Mouse (Mus musculus) layer of hippocampus, postnatal 10 days (tissue): ENCODE measurements around the gene Shisal1. TPM values are rescaled to one million over a fixed set of nuclear protein-coding genes. Genes with fewer than 3 reads are reported as not detected.

Experiments used
- DNase-seq, 2 experiments: peaks; one replicate each; pipeline ENCODE4 v3.0.0; 2021; ENCODE audit warnings: low spot score in 2 of 2
- long read RNA-seq: library from polyadenylated mRNA; stranded (forward); transcript quantifications from one replicate; pipeline ENCODE4 v2.0.0, GENCODE M21; 2023
- total RNA-seq, 2 experiments: library from RNA; stranded (reverse); gene quantifications; 2 replicates each; pipeline ENCODE4 v1.2.3; 2021

Gene Shisal1
- total RNA-seq = 10 to 100 TPM; 60.9 to 67.4 TPM
- long read RNA-seq, partial matches to known transcripts = 0 of 31 reads
- long read RNA-seq, other reads (novel, unspliced or antisense) = 31 of 31 reads

DNA sequence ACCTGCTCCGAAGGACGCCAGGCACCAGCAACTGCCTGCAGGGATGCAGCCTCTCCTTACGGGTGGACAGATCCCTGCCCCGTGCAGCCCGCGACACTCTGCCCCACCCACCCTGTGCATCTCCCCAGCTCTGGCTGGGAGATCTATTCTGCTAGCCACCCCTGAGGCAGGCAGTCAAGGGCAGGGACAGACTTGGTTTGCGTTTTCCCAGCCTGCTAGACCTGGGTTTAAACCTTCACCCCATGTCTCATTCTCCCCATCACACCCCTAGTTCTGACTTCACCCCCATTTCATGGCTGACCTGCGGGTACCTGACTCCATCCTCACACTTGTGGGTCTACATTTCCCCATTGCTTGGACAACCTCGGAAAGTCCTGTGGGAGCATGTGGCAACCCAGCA lies at the start of gene Shisal1:
TSS of gene Shisal1 (minus strand) at position 101 of the 400 bp plus-strand sequence.
- DNase-seq = no peak

DNA sequence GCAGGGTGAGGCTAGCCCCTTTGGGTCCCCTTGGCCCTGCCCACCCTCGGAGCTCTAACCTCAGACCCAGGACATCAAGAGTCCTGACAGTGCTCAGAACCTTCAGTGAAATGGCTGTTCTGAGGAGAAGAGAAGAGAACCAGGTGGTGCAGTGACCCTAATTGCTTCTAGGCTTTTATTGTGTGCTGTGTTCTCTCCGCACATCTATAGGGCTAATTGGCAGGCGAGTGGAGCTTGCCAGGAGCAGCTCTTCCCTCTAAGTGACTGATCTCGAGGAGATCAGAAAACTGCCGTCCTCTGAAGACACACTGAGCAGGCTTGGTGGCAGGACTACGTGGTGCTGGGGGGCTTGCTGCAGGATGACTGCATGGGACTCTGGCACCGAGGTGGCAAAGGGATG lies 43.6 kb upstream of the Shisal1 start:
- DNase-seq = no peak

DNA sequence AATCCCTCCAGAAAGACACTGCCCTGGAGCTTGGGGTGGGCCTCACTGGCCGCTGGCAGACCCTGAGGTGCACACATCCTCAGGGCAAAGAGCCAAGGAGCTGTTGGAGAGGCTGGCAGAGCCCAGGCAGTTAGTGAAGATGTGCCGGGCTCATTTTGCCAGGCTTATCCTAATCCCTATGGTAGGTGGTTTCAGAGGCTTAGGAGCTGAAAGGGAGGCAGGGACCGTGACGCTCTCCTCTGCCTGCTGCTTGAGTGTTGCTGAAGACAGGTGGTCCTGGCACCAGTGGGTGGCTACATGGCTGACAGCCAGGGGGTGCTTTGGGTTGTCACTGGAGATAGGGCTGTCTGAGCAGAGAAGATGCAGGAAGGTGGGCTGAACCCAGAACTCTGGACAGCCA lies 37.4 kb upstream of the Shisal1 start:
- DNase-seq = peak in 1 of 2 experiments; percentile 39

DNA sequence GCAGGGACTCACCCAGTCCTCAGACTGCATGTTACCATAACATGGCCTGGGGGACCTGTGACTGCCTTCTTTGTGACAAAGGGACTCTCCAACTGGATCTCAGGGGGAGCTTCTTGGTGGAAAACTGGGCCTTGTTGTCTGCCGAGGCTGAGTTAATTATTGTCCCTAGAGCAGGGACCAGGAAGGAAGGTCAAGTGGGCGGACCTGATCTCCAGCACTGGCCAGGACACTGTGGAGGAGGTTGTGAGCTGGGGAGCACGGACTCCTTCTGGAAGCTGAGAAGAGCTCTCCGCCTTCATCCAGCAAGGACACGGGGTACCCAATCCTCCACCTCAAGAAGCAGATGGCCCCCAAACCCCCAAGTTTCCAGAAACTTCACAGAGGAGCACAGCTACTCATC lies 36.7 kb upstream of the Shisal1 start:
- no peak for DNase-seq

DNA sequence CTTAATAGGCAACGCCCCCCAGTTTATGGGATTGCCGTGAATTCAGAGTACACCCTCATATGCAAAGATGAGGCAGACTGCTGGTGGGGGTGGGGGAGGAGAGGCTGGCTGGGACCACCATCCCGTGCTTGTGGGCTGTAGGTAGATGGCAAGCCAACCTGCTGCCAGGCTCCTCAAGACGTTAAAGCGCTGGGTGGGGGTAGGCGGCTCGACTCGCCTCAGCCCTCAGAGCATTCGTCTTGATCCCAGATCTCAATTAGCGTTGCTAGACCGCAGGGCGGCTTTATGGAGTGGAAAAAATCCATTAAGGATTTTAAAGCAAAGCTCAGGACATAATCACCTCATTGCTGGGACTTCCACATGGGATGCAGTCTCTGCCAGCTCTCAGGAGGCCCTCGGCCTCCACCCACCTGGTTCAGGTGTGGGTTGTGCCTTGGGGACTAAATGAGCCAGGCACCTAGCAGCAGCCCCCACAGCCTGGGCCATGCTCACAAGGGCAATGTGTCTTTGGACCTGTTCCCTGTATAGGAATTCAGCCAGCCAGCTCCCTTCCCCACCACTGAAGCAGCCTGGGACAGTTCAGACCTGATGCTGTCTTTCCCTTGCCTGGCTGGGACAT lies 34.5 kb upstream of the Shisal1 start:
- no peak for DNase-seq

DNA sequence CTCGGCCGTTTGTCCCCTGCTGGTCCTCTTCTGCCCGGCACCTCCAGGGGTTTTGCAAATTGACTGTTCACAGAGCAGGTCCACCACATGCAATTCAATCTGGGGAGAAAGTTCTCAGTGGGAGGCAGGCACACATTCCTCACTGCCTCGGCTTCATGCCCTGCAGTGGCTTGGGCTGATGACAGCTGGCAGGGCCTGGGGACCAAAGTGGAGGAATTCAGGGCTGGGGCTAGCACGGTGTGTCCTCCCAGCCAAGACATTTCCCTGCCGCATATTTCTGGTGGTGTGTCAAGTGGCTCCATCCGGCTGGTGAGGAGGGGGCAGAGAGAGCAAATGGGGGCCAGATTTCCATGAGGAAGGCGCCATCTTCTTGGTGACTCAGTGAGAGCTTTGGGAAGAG lies 22.5 kb upstream of the Shisal1 start:
- DNase-seq = peak; percentile 41 to 51

DNA sequence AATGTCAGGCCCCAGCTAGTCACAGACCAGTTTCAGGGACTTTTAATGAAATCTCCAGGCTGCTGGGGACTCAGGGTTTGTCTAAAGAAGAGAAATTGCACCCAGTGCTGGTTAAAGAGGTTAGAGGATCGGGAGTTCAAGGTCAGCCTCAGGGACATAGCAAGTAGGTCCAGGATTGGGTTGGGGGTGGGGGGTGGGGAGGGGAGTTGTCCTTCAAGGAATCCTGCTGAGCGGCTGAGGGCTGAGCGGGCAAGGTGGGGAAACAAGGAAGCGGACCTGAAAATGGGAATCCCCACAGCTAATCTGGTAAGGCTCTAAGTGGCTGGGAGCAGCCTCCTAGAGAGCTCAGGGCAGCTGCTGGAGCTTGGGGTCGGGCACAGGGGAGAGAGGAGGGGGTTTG lies 20.9 kb upstream of the Shisal1 start:
- DNase-seq = no peak

DNA sequence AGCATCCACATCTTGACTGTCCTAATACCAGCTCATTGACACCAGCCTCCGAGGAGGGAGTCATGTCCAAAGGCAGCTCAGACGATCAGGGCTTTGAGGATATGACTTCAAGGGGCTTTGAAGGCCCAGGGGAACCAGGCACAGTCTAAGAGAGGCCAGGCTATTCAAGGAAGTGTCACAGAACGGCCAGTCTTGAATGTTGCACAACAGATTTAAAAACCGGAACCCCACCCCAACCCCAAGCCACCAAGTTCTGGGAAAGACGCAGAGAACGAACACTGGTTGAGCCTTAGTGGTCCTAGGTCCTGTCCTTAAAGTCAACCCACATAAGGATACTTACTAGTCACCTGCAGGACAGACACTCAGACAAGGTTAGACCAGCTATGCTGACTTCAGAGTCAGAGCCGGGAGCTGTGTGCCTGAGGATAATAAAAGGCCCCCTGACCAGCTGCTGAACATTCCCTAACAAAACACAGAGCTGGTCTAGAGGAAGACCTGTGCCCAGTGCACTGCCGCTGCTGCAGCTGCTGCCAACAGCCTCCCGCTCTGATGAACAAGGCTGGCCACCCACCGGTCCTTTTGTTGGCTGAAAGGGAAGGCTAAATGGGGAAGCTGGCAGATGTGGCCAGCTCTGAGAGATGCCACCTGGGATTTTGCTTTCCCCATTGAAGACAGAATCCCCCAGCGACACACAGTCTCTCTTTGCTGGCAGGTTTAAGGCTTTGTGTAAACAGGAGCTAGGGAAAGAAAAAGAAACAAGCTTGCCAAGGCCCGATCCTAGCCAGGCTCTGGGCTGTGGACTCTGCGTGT lies 19.8 kb upstream of the Shisal1 start:
- DNase-seq = no peak

DNA sequence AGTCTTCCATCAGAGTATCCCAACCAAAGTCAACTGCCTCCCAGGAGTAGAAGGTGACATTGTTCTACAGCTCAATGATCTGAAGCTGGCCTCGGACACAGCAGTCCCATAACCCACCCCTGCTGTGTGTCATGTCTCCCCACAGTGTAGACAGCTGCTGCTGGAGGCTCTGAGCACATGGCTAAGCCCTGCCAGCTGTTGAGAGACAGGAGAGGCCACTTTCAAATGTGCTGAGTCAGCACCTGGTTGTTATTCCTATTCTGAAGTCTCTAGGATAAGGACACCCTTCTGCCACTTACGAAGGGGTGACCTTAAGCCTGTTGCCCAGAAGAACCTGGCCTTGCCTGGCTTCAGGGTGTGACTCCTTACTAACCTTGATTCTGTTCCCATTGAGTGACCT lies 14.5 kb upstream of the Shisal1 start:
- no peak for DNase-seq

DNA sequence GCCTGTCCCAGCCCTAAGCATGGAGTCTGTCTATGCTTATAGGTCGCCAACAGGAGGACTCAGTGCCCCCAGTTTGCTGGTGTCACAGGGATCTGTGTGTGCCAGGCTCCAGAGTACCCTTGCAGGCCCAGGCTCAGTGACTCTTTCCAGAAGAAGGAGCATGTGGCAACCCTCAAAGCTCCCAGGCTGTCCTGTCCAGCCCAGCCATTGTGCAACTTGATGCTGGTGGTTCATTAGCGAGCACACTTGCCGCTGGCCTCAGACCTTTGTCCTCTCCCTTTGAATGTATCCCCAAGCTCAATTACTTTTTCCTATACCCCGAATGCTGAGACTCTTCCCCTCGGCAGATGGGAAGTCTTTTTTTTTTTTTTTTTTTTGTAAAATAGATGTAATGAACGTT lies 12.1 kb upstream of the Shisal1 start:
- no peak for DNase-seq

DNA sequence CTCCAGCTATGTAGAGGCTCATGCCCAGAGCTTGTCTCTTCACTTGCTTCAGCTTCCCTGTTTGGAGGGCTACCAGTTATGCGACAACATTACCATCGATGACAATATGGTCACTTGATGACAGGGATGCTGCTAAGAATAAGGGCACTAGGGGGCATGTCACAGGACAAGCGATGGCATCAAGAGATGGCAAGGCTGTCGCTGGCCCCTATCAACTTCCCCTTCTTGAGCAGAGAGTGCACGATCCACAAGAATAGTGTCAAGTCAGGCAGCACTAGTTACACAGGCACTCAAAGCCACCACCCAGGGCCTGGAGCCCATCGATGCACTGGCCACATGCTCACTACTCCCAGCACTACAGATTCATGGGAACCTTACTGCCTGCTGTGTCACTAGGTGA lies 8.4 kb upstream of the Shisal1 start:
- DNase-seq = no peak

DNA sequence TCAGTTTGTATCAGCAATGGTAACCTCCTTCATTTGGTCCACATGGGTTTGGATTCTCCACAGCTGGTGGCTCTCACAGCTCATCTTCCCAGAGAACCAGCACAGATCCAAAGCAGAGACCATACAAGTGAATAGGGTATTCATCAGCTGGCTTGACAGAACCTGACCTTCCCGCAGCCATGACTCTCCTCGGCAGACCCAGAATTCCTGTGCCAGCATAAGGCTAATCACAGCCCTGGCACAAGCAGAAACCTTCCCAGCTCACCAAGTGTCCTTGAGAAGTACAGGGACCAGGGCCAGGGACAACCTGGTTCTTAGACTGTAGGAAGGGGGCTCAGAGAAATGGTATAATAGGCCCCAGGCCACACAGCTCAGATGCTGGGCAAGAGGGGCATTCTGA lies 6.2 kb upstream of the Shisal1 start:
- no peak for DNase-seq

DNA sequence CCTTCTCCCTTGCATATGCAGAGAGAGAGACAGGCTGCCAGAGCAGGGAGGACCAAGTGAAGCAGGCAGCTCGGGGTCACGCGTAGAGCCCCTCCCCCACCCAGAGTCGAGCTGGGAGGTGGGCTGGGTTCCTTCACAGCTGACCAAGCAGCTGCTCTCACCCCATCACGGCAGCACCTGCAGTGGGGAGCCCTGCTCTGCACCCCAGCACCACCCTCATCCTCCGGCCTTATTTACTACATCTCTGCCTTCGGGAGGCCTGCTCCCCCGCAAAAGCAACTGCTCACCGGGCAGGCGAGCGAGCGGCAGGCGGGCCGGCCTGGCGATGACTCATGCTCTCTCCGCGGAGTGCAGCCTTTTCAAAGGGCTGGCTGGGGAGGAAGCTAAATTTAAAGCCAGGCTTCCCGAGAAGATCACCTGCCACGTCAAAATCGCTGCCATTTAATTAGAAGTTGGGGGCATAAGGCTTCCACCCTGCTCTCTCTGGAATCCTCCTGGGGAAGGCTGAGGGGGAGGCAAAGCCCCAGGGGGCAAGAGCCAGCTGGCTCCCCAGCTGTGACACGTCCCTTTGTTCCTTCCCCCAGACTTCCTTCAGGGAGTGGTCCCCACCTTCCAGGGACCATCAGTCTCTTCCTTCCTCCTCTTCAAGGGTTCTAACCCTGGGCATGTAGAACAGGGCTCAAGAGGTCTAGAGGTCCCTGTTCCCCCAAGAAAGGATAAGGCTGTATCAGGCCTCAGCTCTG lies 3.7 kb upstream of the Shisal1 start:
- DNase-seq = peak; percentile 49 to 61

DNA sequence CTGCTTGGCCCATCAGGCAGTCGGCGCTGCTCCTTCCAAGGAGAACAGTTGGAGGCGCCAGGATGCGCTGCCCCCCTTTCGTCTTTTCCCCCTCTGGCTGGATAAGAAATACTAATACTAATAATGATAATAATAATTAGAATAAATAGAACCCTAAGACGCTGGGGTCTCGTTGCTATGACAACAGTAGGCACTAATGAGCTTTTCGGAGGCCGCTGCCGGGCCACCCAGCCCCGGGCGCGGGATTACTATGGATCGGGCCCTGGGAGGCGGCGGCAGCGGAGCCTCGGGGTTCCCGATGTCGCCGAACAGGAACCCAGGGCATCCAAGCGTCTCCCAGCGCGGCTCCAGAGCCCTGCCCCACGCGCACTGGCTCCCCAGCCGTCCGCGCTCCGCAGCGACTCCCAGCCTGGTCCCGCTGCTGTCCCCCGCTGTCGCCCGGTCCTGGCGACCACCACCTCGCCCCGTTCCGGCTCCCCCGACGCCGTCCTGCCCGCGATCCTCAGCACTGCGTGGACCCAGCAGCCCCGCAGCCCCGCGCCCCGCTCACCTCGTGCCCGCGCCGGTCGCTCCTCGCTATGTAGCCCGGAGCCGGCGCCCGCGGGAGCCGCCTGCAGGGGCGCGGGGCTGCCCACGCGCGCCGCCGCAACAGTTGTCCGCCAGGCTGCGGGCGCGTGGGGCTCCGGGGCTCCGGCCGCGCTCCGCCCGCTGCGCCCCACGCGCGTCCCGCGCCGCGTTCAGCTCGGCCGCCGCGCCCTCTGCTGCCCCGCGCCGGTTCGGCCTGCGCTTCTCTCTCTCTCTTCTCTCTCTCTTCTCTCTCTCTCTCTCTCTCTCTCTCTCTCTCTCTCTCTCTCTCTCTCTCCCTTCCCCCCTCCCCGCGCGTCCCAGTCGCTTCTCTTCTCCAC lies 833 bp downstream of the Shisal1 start:
- peak; percentile 46 to 60 for DNase-seq

DNA sequence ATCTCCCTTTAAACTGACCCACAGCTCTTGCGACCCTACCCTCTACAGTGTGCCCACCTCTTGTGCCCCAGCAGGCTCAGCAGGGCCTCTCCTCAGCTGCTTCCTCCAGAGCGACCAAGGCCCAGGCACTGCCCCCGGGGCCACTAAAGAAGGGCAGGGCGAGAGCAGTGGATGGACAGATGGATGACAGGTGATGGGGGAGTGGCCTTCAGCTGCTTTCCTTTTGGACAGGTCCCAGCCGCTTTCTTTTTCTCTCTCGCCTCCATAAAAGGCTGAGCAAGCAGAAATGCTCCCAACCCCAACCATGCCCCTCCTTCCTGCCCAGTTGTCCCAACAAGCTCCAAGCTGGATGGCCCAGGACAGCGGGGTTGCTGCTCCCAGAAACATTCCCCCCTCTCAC lies 2.7 kb downstream of the Shisal1 start:
- DNase-seq = no peak

DNA sequence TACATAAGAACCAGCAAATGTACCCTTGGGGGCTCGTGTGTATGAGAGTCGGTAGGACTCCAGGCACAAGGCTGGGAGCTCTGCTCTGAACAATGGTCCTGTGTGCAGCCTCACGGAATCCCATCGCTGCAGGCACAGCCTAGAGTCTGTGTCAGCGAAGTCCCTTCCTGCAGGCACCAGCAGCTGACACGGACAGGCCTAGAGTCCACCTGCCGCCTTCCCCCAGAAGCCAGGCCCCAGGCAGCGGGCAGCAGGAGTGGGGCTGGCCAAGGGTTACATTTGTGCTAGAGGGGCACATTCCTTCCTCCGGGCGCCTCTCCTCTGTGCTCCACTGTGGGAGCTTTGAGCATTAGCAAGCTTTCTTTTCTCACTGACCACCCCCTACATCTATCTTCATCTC lies 3.3 kb downstream of the Shisal1 start:
- no peak for DNase-seq

DNA sequence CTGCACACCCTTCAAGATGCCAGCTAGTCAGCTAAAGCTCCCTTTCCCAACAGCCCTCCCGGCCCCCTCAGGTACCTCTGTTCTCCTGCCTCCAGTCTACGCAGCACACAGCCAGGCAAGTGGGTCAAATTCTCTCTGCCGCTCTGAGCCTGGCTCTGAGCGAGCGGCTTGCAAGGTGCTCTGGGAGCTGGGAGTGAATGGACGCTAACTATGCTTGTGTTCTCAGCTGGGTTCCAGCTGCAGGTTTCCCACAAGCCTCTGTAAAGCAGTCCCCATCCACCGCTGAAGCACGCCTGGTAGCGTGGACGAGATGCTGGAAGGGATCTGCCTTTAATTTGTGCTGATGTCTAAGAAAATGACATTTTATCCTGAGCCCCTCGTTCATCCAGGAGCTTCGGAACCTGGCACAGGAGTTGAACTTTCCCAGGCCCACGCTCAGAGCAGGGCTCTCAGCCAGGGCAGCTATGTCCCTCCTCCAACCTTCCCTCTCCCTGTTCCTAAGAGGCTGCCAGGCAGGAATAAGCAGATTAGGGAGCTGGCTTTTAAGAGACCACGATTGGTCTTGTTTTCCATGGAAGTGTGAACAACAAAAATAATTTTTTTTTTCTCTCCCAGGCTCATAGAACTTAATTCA lies 5.1 kb downstream of the Shisal1 start:
- DNase-seq = no peak

DNA sequence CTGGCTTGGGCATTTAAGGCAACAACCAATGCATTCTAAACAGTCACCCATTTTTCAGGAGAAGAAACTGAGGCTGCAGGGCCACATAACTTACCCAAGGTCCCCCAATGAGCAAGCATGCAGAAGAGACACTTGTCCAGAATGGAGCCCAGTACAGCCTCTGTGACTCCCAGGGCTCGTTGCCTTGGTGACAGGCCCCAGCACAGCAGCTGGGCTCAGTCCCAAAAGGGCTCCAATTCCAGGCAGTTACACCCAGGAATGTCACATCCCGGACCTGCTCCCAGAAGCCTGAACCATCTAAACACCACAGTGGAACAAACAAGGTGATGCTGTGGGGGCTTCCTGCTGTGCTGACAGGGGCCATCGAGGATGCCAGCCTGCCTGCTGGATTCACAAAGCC lies 6.1 kb downstream of the Shisal1 start:
- no peak for DNase-seq

DNA sequence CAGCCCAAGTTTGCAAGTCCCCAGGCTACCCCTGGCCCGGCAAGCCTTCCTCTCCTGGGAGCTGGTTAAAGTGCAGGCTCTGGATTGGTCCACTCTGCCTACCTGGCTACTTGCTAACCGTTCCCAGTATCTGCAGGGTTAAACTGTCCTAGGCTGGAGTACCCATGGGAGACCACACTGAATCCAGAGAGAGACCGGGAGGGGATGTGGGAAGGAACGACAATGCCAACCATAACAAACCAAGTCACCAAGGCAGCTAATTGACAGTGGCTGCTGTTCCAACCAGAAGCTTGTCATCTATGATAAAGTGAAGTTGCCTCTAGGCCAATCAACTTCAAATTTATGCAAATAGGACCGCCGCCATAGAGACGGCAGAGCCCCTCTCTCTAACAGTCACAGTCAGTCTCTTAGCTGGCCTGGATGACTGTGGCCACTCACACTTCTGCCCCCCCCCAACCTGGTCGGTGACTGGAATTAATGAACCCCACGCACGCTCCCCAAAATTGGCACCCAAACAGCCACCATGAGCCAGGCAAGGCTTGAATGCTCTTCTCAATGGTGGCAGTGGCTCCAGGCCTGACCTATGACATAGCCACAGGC lies 13.2 kb downstream of the Shisal1 start:
- peak in 1 of 2 experiments; percentile 47 for DNase-seq

DNA sequence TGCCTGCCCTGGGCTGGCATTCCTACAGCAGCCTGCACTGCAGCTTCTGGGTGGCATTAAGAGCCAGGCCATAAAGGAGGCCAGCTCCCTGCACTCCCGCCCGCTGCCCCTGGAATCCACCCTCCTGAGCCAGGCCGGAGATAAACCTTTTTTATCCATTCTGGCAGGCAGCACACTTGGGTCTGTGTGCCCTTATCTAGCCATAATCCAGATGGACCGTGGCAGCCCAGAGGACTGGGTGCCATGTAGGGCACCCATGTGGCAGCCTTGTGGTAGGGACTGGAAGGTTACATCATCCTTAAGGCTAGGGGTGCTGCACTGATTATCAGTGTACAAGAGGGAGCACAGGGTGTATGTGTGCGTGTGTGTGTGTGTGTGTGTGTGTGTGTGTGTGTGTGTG lies 16.4 kb downstream of the Shisal1 start:
- no peak for DNase-seq
